ENCODE assay signal across 21 mouse cellular contexts in the genomic region with DNA sequence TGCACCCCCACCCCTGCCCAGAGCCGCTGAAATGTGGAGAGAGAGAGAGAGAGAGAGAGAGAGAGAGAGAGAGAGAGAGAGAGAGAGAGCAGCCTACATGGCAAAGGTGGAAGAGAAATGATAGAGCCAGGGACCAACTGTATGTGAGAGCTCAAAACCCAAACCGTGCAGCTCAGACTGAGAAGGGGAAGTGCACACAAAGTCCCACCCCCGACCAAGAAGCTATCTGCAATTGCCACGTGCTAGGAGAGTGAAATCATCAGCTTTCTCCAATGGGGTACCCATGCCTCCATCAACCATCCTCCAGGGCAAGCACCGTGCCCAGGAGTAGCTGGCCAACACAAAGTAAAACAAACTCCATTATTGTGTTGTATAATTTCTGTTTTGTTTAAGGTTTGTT.
"Had no signal": no experiment of that assay in that cellular context is flagged by ENCODE, and none has a peak within 500 bp of the region (broad histone marks: within the 10 kb centered on the region; RNA-seq: fewer than 3 reads in every experiment).

No protein-coding gene starts in this region.

- H3K4me1 ChIP-seq: intestine, embryonic 15.5 days; kidney, embryonic 15.5 days; lung, embryonic 15.5 days; neural tube, embryonic 13.5 days; stomach, embryonic 15.5 days had no signal

- H3K4me3 ChIP-seq: intestine, embryonic 15.5 days; kidney, embryonic 15.5 days; left cerebral cortex, adult 2 months; lung, embryonic 15.5 days; midbrain, embryonic 10.5 days; midbrain, embryonic 13.5 days; myocyte; neural tube, embryonic 13.5 days; stomach, embryonic 15.5 days had no signal

- DNase-seq: kidney, adult 11 months; kidney, adult 8-10 months; kidney, postnatal 10 days; kidney, postnatal 36 days; layer of hippocampus, postnatal 36 days; lung, adult 18-20 months; lung, postnatal 10 days; lung, postnatal 36 days; right cerebral cortex, postnatal 4 days; thymus, postnatal 36 days had no signal

- H3K27ac ChIP-seq: intestine, embryonic 15.5 days; kidney, embryonic 15.5 days; left cerebral cortex, adult 2 months; liver, embryonic 14.5 days; lung, embryonic 15.5 days; midbrain, embryonic 10.5 days; midbrain, embryonic 13.5 days; neural tube, embryonic 13.5 days; stomach, embryonic 15.5 days had no signal

- H3K9ac ChIP-seq: intestine, embryonic 15.5 days; kidney, embryonic 15.5 days; liver, embryonic 14.5 days; lung, embryonic 15.5 days; midbrain, embryonic 13.5 days; neural tube, embryonic 13.5 days; stomach, embryonic 15.5 days had no signal

- H3K4me2 ChIP-seq: intestine, embryonic 15.5 days; kidney, embryonic 15.5 days; lung, embryonic 15.5 days; midbrain, embryonic 13.5 days; neural tube, embryonic 13.5 days; stomach, embryonic 15.5 days had no signal

- ATAC-seq: intestine, embryonic 15.5 days; midbrain, embryonic 13.5 days; midbrain, embryonic 16.5 days had no signal

- H3K36me3 ChIP-seq: intestine, embryonic 15.5 days; kidney, embryonic 15.5 days; lung, embryonic 15.5 days; midbrain, embryonic 10.5 days; midbrain, embryonic 13.5 days; neural tube, embryonic 13.5 days; stomach, embryonic 15.5 days had no signal

- H3K9me3 ChIP-seq: intestine, embryonic 15.5 days; lung, embryonic 15.5 days; stomach, embryonic 15.5 days had no signal

- H3K27me3 ChIP-seq: intestine, embryonic 15.5 days; kidney, embryonic 15.5 days; lung, embryonic 15.5 days; midbrain, embryonic 13.5 days; neural tube, embryonic 13.5 days; stomach, embryonic 15.5 days had no signal
